Mouse (Mus musculus): ENCODE measurements around the gene Tmem179b. TPM values are rescaled to one million over a fixed set of nuclear protein-coding genes. Genes with fewer than 3 reads are reported as not detected.

Gene Tmem179b
- polyA plus RNA-seq, 1 experiment from 2014 or later: 63.9 TPM

GRCm38 (mm10) chr19:8790171-8790570 is 15.9 kb upstream of the Tmem179b start:
- H3K27ac ChIP-seq (ENCODE audit: low read depth, low read length): no peak overlapping the region
- H3K36me3 ChIP-seq (ENCODE audit: control insufficient read depth, insufficient read depth, low read length): peaks cover 26% of the 10 kb centered on the region
- no peaks in the 10 kb centered on the region for H3K27me3 ChIP-seq (ENCODE audit: control insufficient read depth, insufficient read depth, low read length)
- ATAC-seq (replicated peaks; ENCODE audit: insufficient number of reproducible peaks, low FRiP score, low TSS enrichment): no peak
- H3K9me3 ChIP-seq (replicated peaks; ENCODE audit: control insufficient read depth, low read length): no peaks in the 10 kb centered on the region
- H3K4me2 ChIP-seq: no peak overlapping the region
- H3K9ac ChIP-seq (ENCODE audit: low read depth, low read length): no peak overlapping the region
- WGBS (ENCODE audit: insufficient replicate concordance): 70% methylated on average over 7 of the region's 7 CpGs
- H3K4me3 ChIP-seq (ENCODE audit: low read depth, low read length): no peak overlapping the region
- no peaks in the 10 kb centered on the region for H3K4me1 ChIP-seq (ENCODE audit: control insufficient read depth, insufficient read depth, low read length)

DNA sequence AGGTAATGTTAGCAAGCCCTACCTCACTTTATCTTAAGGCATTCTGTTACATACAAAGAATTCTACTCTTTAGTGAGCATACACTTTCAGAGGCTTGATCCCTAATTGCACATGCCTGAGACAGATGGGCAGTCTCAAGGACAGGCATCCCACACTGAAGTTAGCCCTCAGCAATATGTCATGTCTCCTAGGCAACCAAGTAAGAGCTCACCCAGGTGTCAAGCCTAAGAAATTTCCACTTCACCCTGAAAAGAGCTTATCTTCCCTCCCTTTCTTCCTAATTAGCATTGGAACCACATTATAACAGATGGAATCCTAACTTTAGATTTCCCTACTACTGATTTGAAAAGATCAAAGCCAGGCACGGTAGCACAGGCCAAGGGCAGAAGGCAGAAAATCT is 14.9 kb upstream of the Tmem179b start:
- Histone ChIP-seq H3K9ac (ENCODE audit: low read depth, low read length) (no peak overlapping the region), H3K36me3 (ENCODE audit: control insufficient read depth, insufficient read depth, low read length) (peaks cover 19% of the 10 kb centered on the region), H3K27me3 (ENCODE audit: control insufficient read depth, insufficient read depth, low read length) (no peaks in the 10 kb centered on the region), H3K4me3 (ENCODE audit: low read depth, low read length) (no peak overlapping the region), H3K4me2 (no peak overlapping the region), H3K9me3 (replicated peaks; ENCODE audit: control insufficient read depth, low read length) (no peaks in the 10 kb centered on the region), H3K27ac (ENCODE audit: low read depth, low read length) (no peak overlapping the region), H3K4me1 (ENCODE audit: control insufficient read depth, insufficient read depth, low read length) (no peaks in the 10 kb centered on the region)
- ATAC-seq (replicated peaks; ENCODE audit: insufficient number of reproducible peaks, low FRiP score, low TSS enrichment): no peak
- WGBS (ENCODE audit: insufficient replicate concordance): 62% methylated on average over 1 of the region's 1 CpGs

- Histone ChIP-seq H3K36me3 (ENCODE audit: control insufficient read depth, insufficient read depth, low read length) (peaks cover 13% of the 10 kb centered on the region), H3K9ac (ENCODE audit: low read depth, low read length) (no peak overlapping the region), H3K4me2 (no peak overlapping the region), H3K27ac (ENCODE audit: low read depth, low read length) (no peak overlapping the region), H3K27me3 (ENCODE audit: control insufficient read depth, insufficient read depth, low read length) (no peaks in the 10 kb centered on the region), H3K4me1 (ENCODE audit: control insufficient read depth, insufficient read depth, low read length) (no peaks in the 10 kb centered on the region), H3K9me3 (replicated peaks; ENCODE audit: control insufficient read depth, low read length) (no peaks in the 10 kb centered on the region), H3K4me3 (ENCODE audit: low read depth, low read length) (no peak overlapping the region)
- 26% methylated on average over 3 of the region's 3 CpGs for WGBS (ENCODE audit: insufficient replicate concordance)
- no peak for ATAC-seq (replicated peaks; ENCODE audit: insufficient number of reproducible peaks, low FRiP score, low TSS enrichment)
Observed at GRCm38 (mm10) chr19:8788521-8788920, 14.3 kb upstream of the Tmem179b start.

- Histone ChIP-seq H3K4me1 (ENCODE audit: control insufficient read depth, insufficient read depth, low read length) (no peaks in the 10 kb centered on the region), H3K36me3 (ENCODE audit: control insufficient read depth, insufficient read depth, low read length) (peaks cover 7% of the 10 kb centered on the region), H3K9ac (ENCODE audit: low read depth, low read length) (peak within 1 kb of the TSS; percentile 78), H3K4me2 (peak within 1 kb of the TSS; percentile 68), H3K27me3 (ENCODE audit: control insufficient read depth, insufficient read depth, low read length) (no peaks in the 10 kb centered on the region), H3K4me3 (ENCODE audit: low read depth, low read length) (peak within 1 kb of the TSS; percentile 71), H3K9me3 (replicated peaks; ENCODE audit: control insufficient read depth, low read length) (no peaks in the 10 kb centered on the region), H3K27ac (ENCODE audit: low read depth, low read length) (peak within 1 kb of the TSS; percentile 77; the same call in 1 of the 2 replicates)
- ATAC-seq (replicated peaks; ENCODE audit: insufficient number of reproducible peaks, low FRiP score, low TSS enrichment): peak; percentile 98
- under 1% methylated on average over 32 of the region's 32 CpGs for WGBS (ENCODE audit: insufficient replicate concordance)
Observed at GRCm38 (mm10) chr19:8786008-8786781, 11.9 kb upstream of the Tmem179b start, which contains the start of gene Taf6l. Gene Taf6l, minus strand, starts transcription at chr19:8786417.

GRCm38 (mm10) chr19:8774951-8775421 is 719 bp upstream of the Tmem179b start:
- peak; percentile 4; the same call in 1 of the 2 replicates for ATAC-seq (replicated peaks; ENCODE audit: insufficient number of reproducible peaks, low FRiP score, low TSS enrichment)
- WGBS (ENCODE audit: insufficient replicate concordance): 6% methylated on average over 20 of the region's 20 CpGs
- Histone ChIP-seq H3K36me3 (ENCODE audit: control insufficient read depth, insufficient read depth, low read length) (peaks cover 10% of the 10 kb centered on the region; the same call in 1 of the 2 replicates), H3K27ac (ENCODE audit: low read depth, low read length) (peak overlapping the region; percentile 99), H3K9me3 (replicated peaks; ENCODE audit: control insufficient read depth, low read length) (no peaks in the 10 kb centered on the region), H3K4me1 (ENCODE audit: control insufficient read depth, insufficient read depth, low read length) (peaks cover 17% of the 10 kb centered on the region), H3K27me3 (ENCODE audit: control insufficient read depth, insufficient read depth, low read length) (no peaks in the 10 kb centered on the region), H3K4me3 (ENCODE audit: low read depth, low read length) (peak overlapping the region; percentile 87), H3K9ac (ENCODE audit: low read depth, low read length) (peak overlapping the region; percentile 96), H3K4me2 (peak overlapping the region; percentile 99)

DNA sequence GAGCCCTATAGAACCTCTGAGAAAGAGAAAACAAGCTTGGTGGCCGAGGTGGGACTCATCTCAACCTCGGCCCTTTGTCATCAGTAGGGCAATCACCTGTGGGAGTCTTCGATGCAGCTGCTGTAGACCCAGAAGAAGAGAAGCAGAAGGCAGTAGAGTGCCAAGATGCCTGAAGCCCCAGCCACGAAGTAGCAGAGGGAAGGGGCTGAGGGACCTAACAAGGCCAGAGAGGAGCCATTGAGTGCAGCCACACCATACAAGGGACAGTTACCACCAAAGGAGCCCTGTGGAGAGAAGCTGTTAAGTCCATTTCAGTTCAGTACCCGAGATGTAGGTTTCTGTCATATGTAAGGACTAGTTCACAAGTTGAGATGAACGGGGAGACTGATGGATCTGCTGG is 858 bp downstream of the Tmem179b start:
- WGBS (ENCODE audit: insufficient replicate concordance): 53% methylated on average over 6 of the region's 6 CpGs
- no peak for ATAC-seq (replicated peaks; ENCODE audit: insufficient number of reproducible peaks, low FRiP score, low TSS enrichment)
- peak overlapping the region; percentile 96 for H3K9ac ChIP-seq (ENCODE audit: low read depth, low read length)
- no peaks in the 10 kb centered on the region for H3K27me3 ChIP-seq (ENCODE audit: control insufficient read depth, insufficient read depth, low read length)
- H3K9me3 ChIP-seq (replicated peaks; ENCODE audit: control insufficient read depth, low read length): no peaks in the 10 kb centered on the region
- H3K27ac ChIP-seq (ENCODE audit: low read depth, low read length): peak overlapping the region; percentile 99
- H3K36me3 ChIP-seq (ENCODE audit: control insufficient read depth, insufficient read depth, low read length): peaks cover 14% of the 10 kb centered on the region; the same call in 1 of the 2 replicates
- peak overlapping the region; percentile 99 for H3K4me2 ChIP-seq
- peak overlapping the region; percentile 87 for H3K4me3 ChIP-seq (ENCODE audit: low read depth, low read length)
- peaks cover 17% of the 10 kb centered on the region for H3K4me1 ChIP-seq (ENCODE audit: control insufficient read depth, insufficient read depth, low read length)

GRCm38 (mm10) chr19:8772996-8773395 is 1.3 kb downstream of the Tmem179b start:
- Histone ChIP-seq H3K27me3 (ENCODE audit: control insufficient read depth, insufficient read depth, low read length) (no peaks in the 10 kb centered on the region), H3K27ac (ENCODE audit: low read depth, low read length) (peak overlapping the region; percentile 99; the same call in 1 of the 2 replicates), H3K36me3 (ENCODE audit: control insufficient read depth, insufficient read depth, low read length) (peaks cover 16% of the 10 kb centered on the region; the same call in 1 of the 2 replicates), H3K4me3 (ENCODE audit: low read depth, low read length) (peak overlapping the region; percentile 87), H3K9me3 (replicated peaks; ENCODE audit: control insufficient read depth, low read length) (no peaks in the 10 kb centered on the region), H3K9ac (ENCODE audit: low read depth, low read length) (peak overlapping the region; percentile 96; the same call in 1 of the 2 replicates), H3K4me2 (peak overlapping the region; percentile 99), H3K4me1 (ENCODE audit: control insufficient read depth, insufficient read depth, low read length) (peaks cover 17% of the 10 kb centered on the region)
- no peak for ATAC-seq (replicated peaks; ENCODE audit: insufficient number of reproducible peaks, low FRiP score, low TSS enrichment)
- WGBS (ENCODE audit: insufficient replicate concordance): 66% methylated on average over 5 of the region's 5 CpGs

- Histone ChIP-seq H3K27ac (ENCODE audit: low read depth, low read length) (peak within 1 kb of the TSS; percentile 89), H3K36me3 (ENCODE audit: control insufficient read depth, insufficient read depth, low read length) (peaks cover 35% of the 10 kb centered on the region), H3K27me3 (ENCODE audit: control insufficient read depth, insufficient read depth, low read length) (no peaks in the 10 kb centered on the region), H3K4me2 (peak within 1 kb of the TSS; percentile 82), H3K9ac (ENCODE audit: low read depth, low read length) (peak within 1 kb of the TSS; percentile 98), H3K9me3 (replicated peaks; ENCODE audit: control insufficient read depth, low read length) (no peaks in the 10 kb centered on the region), H3K4me3 (ENCODE audit: low read depth, low read length) (peak within 1 kb of the TSS; percentile 87), H3K4me1 (ENCODE audit: control insufficient read depth, insufficient read depth, low read length) (peaks cover 17% of the 10 kb centered on the region)
- ATAC-seq (replicated peaks; ENCODE audit: insufficient number of reproducible peaks, low FRiP score, low TSS enrichment): peak; percentile 28; the same call in 1 of the 2 replicates
- WGBS (ENCODE audit: insufficient replicate concordance): 19% methylated on average over 29 of the region's 29 CpGs
Observed at GRCm38 (mm10) chr19:8770567-8771270, 3.5 kb downstream of the Tmem179b start, which contains the start of gene Tmem223. Gene Tmem223, plus strand, starts transcription at chr19:8770996.
